Mouse (Mus musculus): ENCODE results near the gene Gm3542.
"Not testable (repeated sequence)": the region's sequence is repeated elsewhere in the genome, so short reads cannot be mapped to it uniquely, and the experiment has no call there.

Gm3542 gene

DNA sequence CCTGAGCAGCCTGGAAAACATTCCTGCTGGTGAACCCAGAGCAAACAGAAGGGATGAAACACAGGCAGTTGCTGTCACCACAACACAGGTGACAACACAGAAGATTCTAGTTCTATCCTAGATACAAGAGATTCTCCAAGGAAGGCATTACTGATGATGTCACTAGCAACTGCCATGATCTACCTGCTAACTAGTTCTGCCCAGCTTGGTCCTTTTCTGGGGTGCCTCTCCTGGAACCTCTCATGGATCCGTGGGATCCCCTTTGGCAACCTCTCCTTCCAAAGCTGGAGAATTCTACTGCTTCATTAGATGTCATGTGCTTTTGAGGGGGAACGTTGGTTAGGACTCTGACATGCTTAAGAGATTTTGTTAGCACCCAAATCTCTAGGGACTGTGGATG is at the start of gene Gm3542:
Gene Gm3542, minus strand, starts transcription at position 101 of the 400 bp plus-strand sequence.
- not testable (repeated sequence) for DNase-seq (ENCODE audit: low spot score in 2 of 2)
